Mouse (Mus musculus) spleen, postnatal 14 days (tissue): ENCODE measurements at regions not wholly inside any gene's neighbourhood (a gene's known extent, or its start where the extent isn't known, plus 50 kb on each side); places are given as distances from the start of the nearest gene placed in this dataset.
"Not testable (repeated sequence)": the region's sequence is repeated elsewhere in the genome, so short reads cannot be mapped to it uniquely, and the experiment has no call there.

Source experiments
- DNase-seq, 2 experiments: peaks; one replicate each; pipeline ENCODE4 v3.0.0; 2021 to 2022; ENCODE audit warnings: low spot score in 2 of 2

GRCm38 (mm10) chr13:5920422-5920821 is 59.1 kb downstream of the Klf6 start:
- no peak for DNase-seq

GRCm38 (mm10) chr13:5931433-5931832 is 70.2 kb downstream of the Klf6 start:
- no peak for DNase-seq

GRCm38 (mm10) chr13:5937436-5937835 is 76.2 kb downstream of the Klf6 start:
- no peak for DNase-seq

GRCm38 (mm10) chr13:5937970-5938369 is 76.7 kb downstream of the Klf6 start:
- no peak for DNase-seq

DNA sequence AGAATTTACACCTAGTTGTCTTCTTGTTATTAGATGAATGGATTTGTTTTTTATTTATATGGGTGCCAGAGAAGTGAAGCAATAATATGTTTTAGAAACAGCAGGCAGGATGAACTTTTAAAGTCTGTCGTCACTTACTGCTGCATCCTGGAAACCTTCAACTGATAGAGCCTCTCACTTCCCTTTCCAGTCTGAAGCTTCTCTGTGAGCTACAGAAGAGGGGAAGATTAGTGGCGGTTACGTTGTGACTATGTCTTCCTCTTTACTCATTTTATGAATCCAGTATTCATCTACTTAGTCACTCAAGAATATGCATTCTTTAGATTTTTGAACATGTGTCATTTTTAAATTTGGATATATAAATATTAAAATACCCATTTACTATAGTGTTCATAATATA is 78.1 kb downstream of the Klf6 start:
- no peak for DNase-seq

DNA sequence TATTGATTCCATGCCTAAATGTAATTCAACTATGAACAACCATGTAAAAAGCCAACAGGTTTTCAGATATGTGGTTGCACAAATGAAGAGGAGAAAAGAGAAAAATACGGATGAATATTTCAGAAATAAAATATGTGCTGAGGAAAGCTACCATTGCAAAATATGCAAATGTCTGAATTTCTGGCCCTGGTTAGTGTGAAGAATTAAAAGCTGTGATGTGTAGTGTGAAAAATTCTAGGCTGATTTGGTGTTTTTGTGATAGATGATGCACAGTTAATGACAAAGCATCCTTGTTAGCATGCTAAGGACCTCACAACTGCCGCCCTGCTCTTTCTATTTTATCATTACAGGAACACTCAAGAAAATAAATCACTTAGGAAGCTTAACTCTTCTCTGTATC is 91.6 kb downstream of the Klf6 start:
- no peak for DNase-seq

DNA sequence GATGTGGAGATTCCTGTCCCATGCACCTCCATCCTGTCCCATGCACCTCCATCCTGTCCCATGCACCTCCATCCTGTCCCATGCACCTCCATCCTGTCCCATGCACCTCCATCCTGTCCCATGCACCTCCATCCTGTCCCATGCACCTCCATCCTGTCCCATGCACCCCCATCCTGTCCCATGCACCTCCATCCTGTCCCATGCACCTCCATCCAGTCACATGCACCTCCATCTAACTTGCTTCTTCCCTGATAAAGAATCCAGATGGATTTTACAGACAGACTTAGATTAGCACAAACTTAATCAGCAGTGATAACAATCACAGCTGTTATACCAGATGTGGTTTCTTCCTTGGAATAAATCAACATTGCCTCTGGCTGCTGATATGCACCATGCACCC is 93.8 kb downstream of the Klf6 start:
- DNase-seq = not testable (repeated sequence)

GRCm38 (mm10) chr13:5956145-5956544 is 94.9 kb downstream of the Klf6 start:
- DNase-seq = no peak

DNA sequence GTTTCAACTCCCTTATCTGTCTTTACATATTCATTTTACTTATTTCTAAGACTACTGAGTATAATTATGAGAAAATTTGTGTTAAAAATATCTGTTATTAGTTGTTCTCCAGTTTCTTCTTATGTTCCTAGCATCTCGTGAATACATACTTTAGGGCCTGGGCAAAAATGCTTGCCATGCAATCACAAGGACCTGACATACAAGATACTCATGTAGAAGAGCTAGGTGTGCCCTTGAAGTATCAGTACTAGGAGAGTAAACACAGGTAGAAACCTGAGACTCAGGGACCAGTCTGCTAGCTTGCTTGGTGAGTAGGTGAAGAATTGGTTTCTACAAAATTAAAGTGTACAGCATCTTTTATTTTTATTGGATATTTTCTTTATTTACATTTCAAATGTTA is 101.7 kb downstream of the Klf6 start:
- no peak for DNase-seq

GRCm38 (mm10) chr13:5964626-5965025 is 103.3 kb downstream of the Klf6 start:
- no peak for DNase-seq

GRCm38 (mm10) chr13:5978615-5979014 is 117.3 kb downstream of the Klf6 start:
- DNase-seq = no peak

- DNase-seq = no peak
Measured at GRCm38 (mm10) chr13:5987491-5987890, 126.2 kb downstream of the Klf6 start.

- DNase-seq = no peak
Measured at GRCm38 (mm10) chr13:5988407-5988806, 127.1 kb downstream of the Klf6 start.

- no peak for DNase-seq
Measured at GRCm38 (mm10) chr13:6000559-6001217, 139.4 kb downstream of the Klf6 start.

DNA sequence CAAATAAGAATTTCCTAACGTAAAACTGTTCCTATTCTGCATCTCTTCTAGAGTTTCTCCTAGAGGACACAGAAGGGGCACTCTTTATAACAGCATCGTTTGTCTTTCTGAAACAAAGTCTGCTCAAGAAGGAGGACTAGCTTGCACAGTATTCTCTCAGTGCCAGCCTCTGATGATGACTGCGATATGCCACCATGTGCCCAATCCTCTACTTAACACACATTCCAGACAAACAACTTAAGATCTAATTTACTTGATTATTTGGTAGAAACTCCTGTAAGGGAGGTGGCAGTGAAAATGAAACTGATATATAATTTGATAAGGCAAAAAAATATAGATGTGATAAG is 139.9 kb downstream of the Klf6 start:
- DNase-seq = no peak

- no peak for DNase-seq
Measured at GRCm38 (mm10) chr13:6005901-6006300, 144.6 kb downstream of the Klf6 start.

GRCm38 (mm10) chr13:6009671-6010070 is 148.4 kb downstream of the Klf6 start:
- DNase-seq = no peak

- no peak for DNase-seq
Measured at GRCm38 (mm10) chr13:6027207-6027606, 165.9 kb downstream of the Klf6 start.

DNA sequence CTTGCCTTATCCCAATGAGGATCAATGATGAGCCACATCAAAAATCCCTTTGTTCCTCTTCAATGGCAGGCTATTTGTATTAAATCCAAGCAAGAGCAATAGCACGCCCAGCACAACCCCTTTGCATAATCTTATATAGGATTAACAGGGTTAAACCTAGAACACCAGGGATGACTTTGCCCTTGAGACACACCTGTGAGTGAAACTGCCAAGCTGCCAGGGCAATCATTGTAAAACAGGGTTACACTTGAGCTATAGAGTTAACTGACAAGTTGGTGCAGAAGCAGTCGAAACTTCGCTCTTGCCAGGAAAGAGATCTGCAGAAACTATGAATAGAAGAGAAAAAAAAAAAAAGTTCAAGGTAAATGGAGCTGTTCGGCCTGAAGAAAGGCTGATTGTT is 167.6 kb downstream of the Klf6 start:
- DNase-seq = no peak

GRCm38 (mm10) chr13:6029461-6029860 is 168.2 kb downstream of the Klf6 start:
- no peak for DNase-seq

- no peak for DNase-seq
Measured at GRCm38 (mm10) chr13:6030128-6030527, 168.8 kb downstream of the Klf6 start.

DNA sequence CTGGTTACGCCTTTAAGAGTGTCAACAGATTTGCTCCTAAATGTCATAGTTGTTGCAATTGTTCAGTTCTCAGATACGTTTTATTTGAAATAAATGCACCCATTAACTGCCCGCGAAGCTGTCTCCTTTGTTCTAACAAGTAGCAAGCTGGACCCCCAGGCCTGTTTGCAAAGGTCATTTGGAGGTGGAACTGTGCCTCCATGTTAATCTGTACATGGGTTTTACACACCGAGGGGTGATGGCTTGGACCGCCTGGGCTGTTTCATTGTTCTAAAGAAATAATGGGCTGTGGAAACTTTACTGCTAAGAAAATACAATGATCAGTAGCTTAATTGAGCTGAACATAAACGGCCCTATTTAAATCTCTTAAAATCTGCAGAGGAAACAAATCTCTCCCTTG is 178.8 kb downstream of the Klf6 start:
- no peak for DNase-seq

DNA sequence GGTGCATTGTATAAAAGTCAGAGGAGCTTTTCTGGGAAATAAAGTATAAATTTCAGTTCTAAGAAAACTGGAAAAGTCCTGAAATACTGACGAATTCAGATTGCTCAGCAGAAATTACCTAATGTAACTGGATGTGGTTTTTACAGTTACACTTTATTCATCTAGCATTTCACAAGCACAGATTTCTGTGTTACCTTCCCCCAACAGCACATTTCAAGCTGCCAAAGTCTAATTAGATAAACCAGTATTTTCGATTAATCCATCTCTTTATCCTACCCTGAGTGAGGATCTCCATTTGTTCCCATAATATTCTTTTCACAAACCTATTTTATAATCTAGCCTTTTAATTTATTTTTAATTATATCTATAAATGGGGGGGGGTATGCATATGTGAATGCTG is 179.4 kb downstream of the Klf6 start:
- no peak for DNase-seq

- no peak for DNase-seq
Measured at GRCm38 (mm10) chr13:6042495-6042894, 181.2 kb downstream of the Klf6 start.
